Mouse (Mus musculus) stomach, embryonic 14.5 days (tissue): Measurements from ENCODE around the gene Gm37240. TPM values are rescaled to one million over a fixed set of nuclear protein-coding genes. Genes with fewer than 3 reads are reported as not detected.

Experiments used
- ATAC-seq: fragments of 200-750 bp; cut with Nextera tagmentation; 2 replicates; pipeline ENCODE4 v1.8.0; 2017; ENCODE audit warnings: low read depth, moderate TSS enrichment; ENCODE audit not compliant: insufficient number of reproducible peaks, insufficient read depth, low FRiP score
- H3K27ac ChIP-seq: fragments of 300-500 bp; sonication (generic); 2 replicates; pipeline ENCODE4 v1.5.1; 2014; ENCODE audit warnings: mild to moderate bottlenecking, low read length, moderate library complexity, mixed read lengths
- H3K27me3 ChIP-seq: fragments of 300-500 bp; sonication (generic); 2 replicates; pipeline ENCODE4 v1.6.1; 2014; ENCODE audit warnings: low read length, control low read depth, mixed read lengths; ENCODE audit not compliant: control insufficient read depth, insufficient read depth
- H3K36me3 ChIP-seq: fragments of 300-500 bp; sonication (generic); 2 replicates; pipeline ENCODE4 v1.6.1; 2014; ENCODE audit warnings: mild to moderate bottlenecking, control low read depth, low read length, moderate library complexity, mixed read lengths; ENCODE audit not compliant: control insufficient read depth, insufficient read depth
- H3K4me1 ChIP-seq: fragments of 300-500 bp; sonication (generic); 2 replicates; pipeline ENCODE4 v1.6.1; 2014; ENCODE audit warnings: low read length, control low read depth, mixed read lengths; ENCODE audit not compliant: control insufficient read depth, insufficient read depth
- H3K4me2 ChIP-seq: fragments of 300-500 bp; sonication (generic); replicated peaks from 2 replicates; pipeline ENCODE4 v1.6.1; 2014; ENCODE audit warnings: low read depth, low read length, control low read depth
- H3K4me3 ChIP-seq: fragments of 300-500 bp; sonication (generic); 2 replicates; pipeline ENCODE4 v1.5.1; 2014; ENCODE audit warnings: low read depth, low read length, control low read depth
- H3K9ac ChIP-seq: fragments of 300-500 bp; sonication (generic); replicated peaks from 2 replicates; pipeline ENCODE4 v1.6.1; 2014; ENCODE audit warnings: low read depth, mild to moderate bottlenecking, control low read depth, low read length, moderate library complexity, mixed read lengths
- H3K9me3 ChIP-seq: fragments of 300-500 bp; sonication (generic); 2 replicates; pipeline ENCODE4 v1.6.1; 2016; ENCODE audit warnings: low read depth, low read length, control low read depth; ENCODE audit not compliant: control insufficient read depth
- WGBS: fragments of 180-500 bp; shearing (Covaris S2); extraction: QIAGEN DNeasy Blood & Tissue Kit; methylation state at CpG from one replicate; pipeline ENCODE4 v1.1.7; 2014; 5-methylcytosine and 5-hydroxymethylcytosine counted together
- polyA plus RNA-seq: library from polyadenylated mRNA; unstranded; fragments of >200 nt; fragmentation: Nextera tagmentation; extraction: Ambion mirVana; gene quantifications from 2 replicates; pipeline ENCODE4 v1.2.1, GENCODE M21; 2014

Gene Gm37240
- polyA plus RNA-seq, 1 experiment from 2014 or later: 9.6 TPM

GRCm38 (mm10) chr3:84471146-84471545 is 1416.2 kb downstream of the Gm37240 start:
- ATAC-seq: peak; percentile 79; the same call in 1 of the 2 replicates
- Histone ChIP-seq H3K36me3 (no peaks in the 10 kb centered on the region), H3K27me3 (no peaks in the 10 kb centered on the region), H3K4me3 (no peak overlapping the region), H3K4me2 (no peak overlapping the region), H3K9ac (no peak overlapping the region), H3K27ac (no peak overlapping the region), H3K4me1 (peaks cover 32% of the 10 kb centered on the region), H3K9me3 (no peaks in the 10 kb centered on the region)
- 70% methylated on average over 4 of the region's 4 CpGs for WGBS

- Histone ChIP-seq H3K9me3 (no peaks in the 10 kb centered on the region), H3K9ac (no peak overlapping the region), H3K27ac (no peak overlapping the region), H3K36me3 (no peaks in the 10 kb centered on the region), H3K27me3 (no peaks in the 10 kb centered on the region), H3K4me2 (no peak overlapping the region), H3K4me3 (no peak overlapping the region), H3K4me1 (peaks cover 22% of the 10 kb centered on the region)
- WGBS: 58% methylated on average over 4 of the region's 4 CpGs
- no peak; the same call in 1 of the 2 replicates for ATAC-seq
Observed at GRCm38 (mm10) chr3:84468111-84468453, 1419.2 kb downstream of the Gm37240 start.

DNA sequence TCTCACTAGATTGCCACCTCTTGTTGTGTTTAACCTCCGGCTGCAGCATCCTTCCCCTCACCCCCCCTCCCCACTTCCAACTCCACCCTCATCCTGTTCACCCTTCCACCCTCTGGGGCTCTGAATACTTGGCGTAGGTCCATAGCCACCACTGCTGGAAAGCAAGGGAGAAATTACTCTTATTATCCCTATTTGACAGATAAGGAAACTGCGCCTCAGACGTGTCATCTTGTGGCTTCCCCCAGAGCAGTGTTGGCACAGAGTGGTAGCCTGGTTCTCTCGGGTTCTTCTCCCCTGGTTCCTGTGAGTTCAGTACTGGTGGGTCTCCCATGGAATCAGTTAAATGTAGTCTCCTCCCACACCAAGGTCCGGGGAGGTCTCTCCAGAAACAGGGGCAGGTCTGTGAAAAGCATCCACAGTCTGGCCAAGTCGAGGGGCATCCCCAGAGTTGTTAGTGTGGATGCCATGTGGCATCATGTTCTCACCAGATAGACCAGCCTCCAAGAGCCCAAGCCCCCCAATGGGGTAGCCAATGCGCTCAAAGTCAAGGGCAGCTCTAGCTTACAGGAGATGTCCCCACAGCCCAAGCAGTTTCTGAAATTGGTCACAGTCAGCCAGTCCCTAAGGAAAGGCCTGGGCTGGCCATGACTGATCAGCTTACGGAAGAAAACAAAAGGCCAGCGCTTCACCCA is 1419.8 kb downstream of the Gm37240 start:
- Histone ChIP-seq H3K4me2 (no peak overlapping the region), H3K36me3 (no peaks in the 10 kb centered on the region), H3K9ac (no peak overlapping the region), H3K9me3 (no peaks in the 10 kb centered on the region), H3K4me1 (peaks cover 16% of the 10 kb centered on the region), H3K27ac (no peak overlapping the region), H3K27me3 (no peaks in the 10 kb centered on the region), H3K4me3 (no peak overlapping the region)
- ATAC-seq: no peak
- 58% methylated on average over 10 of the region's 10 CpGs for WGBS

- Histone ChIP-seq H3K4me3 (no peak overlapping the region), H3K4me2 (no peak overlapping the region), H3K9ac (no peak overlapping the region), H3K36me3 (no peaks in the 10 kb centered on the region), H3K4me1 (peaks cover 22% of the 10 kb centered on the region), H3K27ac (no peak overlapping the region), H3K9me3 (no peaks in the 10 kb centered on the region), H3K27me3 (no peaks in the 10 kb centered on the region)
- no peak for ATAC-seq
- WGBS: 76% methylated on average over 6 of the region's 6 CpGs
Observed at GRCm38 (mm10) chr3:84465822-84466500, 1421.4 kb downstream of the Gm37240 start.

DNA sequence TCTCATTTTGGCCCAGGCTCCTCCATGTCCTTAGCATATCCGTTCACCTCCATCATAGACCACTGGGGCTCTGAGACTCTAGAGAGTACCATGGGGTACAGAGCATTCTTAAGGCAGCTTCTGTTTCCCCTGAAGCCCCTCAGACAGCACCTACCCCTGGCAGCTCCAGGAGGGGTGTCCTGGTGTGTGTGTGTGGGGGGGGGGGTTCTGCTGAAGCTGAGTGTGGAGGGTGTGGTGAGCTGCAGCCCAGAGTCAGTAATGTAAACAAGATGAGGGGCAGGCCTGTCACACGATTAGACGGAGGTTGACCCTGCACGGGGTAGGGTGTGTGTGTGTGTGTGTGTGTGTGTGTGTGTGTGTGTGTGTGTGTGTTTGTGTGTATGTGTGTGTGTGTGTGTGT is 1425.6 kb downstream of the Gm37240 start:
- Histone ChIP-seq H3K27me3 (no peaks in the 10 kb centered on the region), H3K4me2 (no peak overlapping the region), H3K9me3 (no peaks in the 10 kb centered on the region), H3K36me3 (no peaks in the 10 kb centered on the region), H3K27ac (no peak overlapping the region; the same call in 1 of the 2 replicates), H3K9ac (no peak overlapping the region), H3K4me3 (no peak overlapping the region), H3K4me1 (peaks cover 25% of the 10 kb centered on the region)
- ATAC-seq: peak; percentile 63; the same call in 1 of the 2 replicates
- WGBS: 16% methylated on average over 4 of the region's 4 CpGs

- peak; percentile 43; the same call in 1 of the 2 replicates for ATAC-seq
- Histone ChIP-seq H3K27ac (peak overlapping the region; percentile 88), H3K4me1 (peaks cover 25% of the 10 kb centered on the region), H3K27me3 (no peaks in the 10 kb centered on the region), H3K4me3 (no peak overlapping the region), H3K36me3 (no peaks in the 10 kb centered on the region), H3K9ac (no peak overlapping the region), H3K4me2 (no peak overlapping the region), H3K9me3 (no peaks in the 10 kb centered on the region)
- WGBS: 9% methylated on average over 12 of the region's 12 CpGs
Observed at GRCm38 (mm10) chr3:84460952-84461351, 1426.4 kb downstream of the Gm37240 start.

GRCm38 (mm10) chr3:84460499-84460898 is 1426.8 kb downstream of the Gm37240 start:
- H3K27me3 ChIP-seq: no peaks in the 10 kb centered on the region
- 0 out of 2 replicates have a peak, but pooled peaks have one; percentile 39 for ATAC-seq
- H3K4me2 ChIP-seq: no peak overlapping the region
- 5% methylated on average over 3 of the region's 3 CpGs for WGBS
- peak overlapping the region; percentile 88 for H3K27ac ChIP-seq
- no peak overlapping the region for H3K9ac ChIP-seq
- H3K36me3 ChIP-seq: no peaks in the 10 kb centered on the region
- H3K4me1 ChIP-seq: peaks cover 25% of the 10 kb centered on the region
- no peaks in the 10 kb centered on the region for H3K9me3 ChIP-seq
- H3K4me3 ChIP-seq: no peak overlapping the region

DNA sequence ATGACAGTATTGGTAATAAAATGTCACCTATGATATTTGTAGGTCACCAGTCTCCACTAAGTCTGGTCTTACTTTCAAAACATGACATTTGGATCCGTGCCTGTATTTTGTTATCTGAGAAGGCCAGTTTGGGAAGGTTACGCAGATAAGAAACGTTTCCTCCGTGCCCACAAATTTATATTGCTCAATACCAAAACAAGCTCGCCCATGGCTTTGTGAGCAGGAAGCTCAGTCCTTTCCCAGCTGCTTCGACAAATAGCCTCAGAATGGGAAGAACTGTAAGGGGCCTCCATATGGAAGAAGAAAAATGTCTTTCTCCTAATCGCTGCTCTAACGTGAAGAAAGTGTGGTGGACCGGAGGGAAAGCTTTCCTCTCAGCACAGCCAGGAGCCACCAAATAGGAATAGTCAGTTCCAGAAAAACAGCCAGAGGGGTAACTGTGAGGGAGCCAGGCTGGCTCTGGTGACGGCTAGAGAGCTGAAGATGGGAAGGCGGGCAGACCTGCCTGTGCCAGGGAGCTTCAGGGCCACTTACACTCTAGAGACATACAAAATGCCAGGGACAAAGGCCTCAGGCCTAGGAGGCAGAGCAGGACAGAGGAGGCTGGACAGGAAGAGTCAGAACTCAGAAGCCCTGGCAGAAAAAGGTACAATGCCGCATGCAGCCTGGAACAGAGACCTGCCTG is 1431.4 kb downstream of the Gm37240 start:
- no peak overlapping the region for H3K9ac ChIP-seq
- 56% methylated on average over 12 of the region's 12 CpGs for WGBS

More for the DNA sequence above, 1431.4 kb downstream of the Gm37240 start:
- Histone ChIP-seq H3K4me1 (peaks cover 10% of the 10 kb centered on the region), H3K4me2 (no peak overlapping the region), H3K9me3 (no peaks in the 10 kb centered on the region), H3K27ac (no peak overlapping the region), H3K36me3 (no peaks in the 10 kb centered on the region; the same call in 1 of the 2 replicates), H3K27me3 (no peaks in the 10 kb centered on the region), H3K4me3 (no peak overlapping the region)
- no peak for ATAC-seq
